Mouse (Mus musculus) forebrain, postnatal 0 days (tissue): Measurements from ENCODE around the gene Efnb2. TPM values are rescaled to one million over a fixed set of nuclear protein-coding genes. Genes with fewer than 3 reads are reported as not detected.

Experiments used
- ATAC-seq: fragments of 200-750 bp; cut with Nextera tagmentation; 2 replicates; pipeline ENCODE4 v1.8.0; 2017; ENCODE audit warnings: mild to moderate bottlenecking, moderate library complexity
- DNase-seq: peaks from one replicate; pipeline ENCODE4 v3.0.0-alpha.2; 2015
- H3K27ac ChIP-seq: fragments of 300-500 bp; sonication (generic); 2 replicates; pipeline ENCODE4 v1.5.1; 2014; ENCODE audit warnings: low read depth, mild to moderate bottlenecking, antibody characterized with exemption, low read length, moderate library complexity, mixed read lengths
- H3K27me3 ChIP-seq: fragments of 300-500 bp; sonication (generic); 2 replicates; pipeline ENCODE4 v1.6.1; 2014; ENCODE audit warnings: mild to moderate bottlenecking, low read length, mixed read lengths; ENCODE audit not compliant: insufficient read depth
- H3K36me3 ChIP-seq: fragments of 300-500 bp; sonication (generic); 2 replicates; pipeline ENCODE4 v1.6.1; 2014; ENCODE audit warnings: mild to moderate bottlenecking, moderate library complexity; ENCODE audit not compliant: insufficient read depth
- H3K4me1 ChIP-seq: fragments of 300-500 bp; sonication (generic); 2 replicates; pipeline ENCODE4 v1.6.1; 2014; ENCODE audit warnings: antibody characterized with exemption; ENCODE audit not compliant: insufficient read depth
- H3K4me2 ChIP-seq: fragments of 300-500 bp; sonication (generic); 2 replicates; pipeline ENCODE4 v1.6.1; 2014; ENCODE audit warnings: low read depth, mild to moderate bottlenecking, moderate library complexity
- H3K4me3 ChIP-seq: fragments of 300-500 bp; sonication (generic); 2 replicates; pipeline ENCODE4 v1.5.1; 2014; ENCODE audit warnings: low read depth, low read length, mixed read lengths
- H3K9ac ChIP-seq: fragments of 300-500 bp; sonication (generic); 2 replicates; pipeline ENCODE4 v1.6.1; 2014; ENCODE audit warnings: mild to moderate bottlenecking
- H3K9me3 ChIP-seq: fragments of 300-500 bp; sonication (generic); 2 replicates; pipeline ENCODE4 v1.6.1; 2016; ENCODE audit warnings: low read length
- CTCF ChIP-seq: sonication (generic); IDR thresholded peaks from 2 replicates; pipeline ENCODE4 v1.5.1; 2016; ENCODE audit warnings: antibody characterized with exemption, control low read depth, low read depth
- WGBS: fragments of 180-500 bp; shearing (Covaris S2); extraction: QIAGEN DNeasy Blood & Tissue Kit; methylation state at CpG from one replicate; pipeline ENCODE4 v1.1.7; 2014; 5-methylcytosine and 5-hydroxymethylcytosine counted together
- polyA plus RNA-seq: library from polyadenylated mRNA; unstranded; fragments of >200 nt; fragmentation: Nextera tagmentation; extraction: Ambion mirVana; gene quantifications from 2 replicates; pipeline ENCODE4 v1.2.1, GENCODE M21; 2015
- total RNA-seq: library from RNA; depleted of rRNA; stranded (reverse); fragments of >200 nt; gene quantifications from 2 replicates; pipeline ENCODE4 v1.2.3, GENCODE M21; 2014

Efnb2 gene
- total and polyA plus RNA-seq, 2 experiments from 2014 or later, result 29.6 to 53.5 TPM

GRCm38 (mm10) chr8:8655346-8656340, 5.4 kb downstream of the Efnb2 start:
- ATAC-seq, result no peak
- Histone ChIP-seq H3K4me1 (peaks cover 40% of the 10 kb centered on the region), H3K9ac (peak overlapping the region; percentile 87), H3K4me3 (peak overlapping the region; percentile 93), H3K4me2 (peak overlapping the region; percentile 82), H3K36me3 (no peaks in the 10 kb centered on the region), H3K27me3 (no peaks in the 10 kb centered on the region), H3K27ac (peak overlapping the region; percentile 84), H3K9me3 (no peaks in the 10 kb centered on the region)
- DNase-seq, result peak; percentile 63
- no peak for TF ChIP-seq CTCF
- WGBS, result 9% methylated on average over 24 of the region's 24 CpGs

- TF ChIP-seq CTCF, result no peak
- Histone ChIP-seq H3K9me3 (no peaks in the 10 kb centered on the region), H3K4me3 (peak overlapping the region; percentile 93), H3K27ac (peak overlapping the region; percentile 72), H3K9ac (peak overlapping the region; percentile 87), H3K4me2 (peak overlapping the region; percentile 82), H3K36me3 (0 out of 2 replicates have a peak, but pooled peaks cover 2% of the 10 kb centered on the region), H3K27me3 (no peaks in the 10 kb centered on the region), H3K4me1 (peaks cover 54% of the 10 kb centered on the region)
- DNase-seq, result peak; percentile 47
- WGBS, result 10% methylated on average over 12 of the region's 12 CpGs
- ATAC-seq, result no peak
Observed at GRCm38 (mm10) chr8:8653906-8654489, 7.0 kb downstream of the Efnb2 start.

GRCm38 (mm10) chr8:8653343-8653742, 7.7 kb downstream of the Efnb2 start:
- Histone ChIP-seq H3K4me3 (peak overlapping the region; percentile 93), H3K36me3 (0 out of 2 replicates have a peak, but pooled peaks cover 2% of the 10 kb centered on the region), H3K27me3 (no peaks in the 10 kb centered on the region), H3K9me3 (no peaks in the 10 kb centered on the region), H3K27ac (peak overlapping the region; percentile 72), H3K4me2 (peak overlapping the region; percentile 82), H3K9ac (peak overlapping the region; percentile 87), H3K4me1 (peaks cover 59% of the 10 kb centered on the region)
- TF ChIP-seq CTCF, result 0 out of 2 replicates have a peak, but pooled peaks have one; percentile 18
- ATAC-seq (no peak), DNase-seq (no peak)
- WGBS, result 19% methylated on average over 5 of the region's 5 CpGs

GRCm38 (mm10) chr8:8652388-8652787, 8.7 kb downstream of the Efnb2 start:
- DNase-seq (no peak), ATAC-seq (no peak)
- Histone ChIP-seq H3K9ac (no peak overlapping the region), H3K36me3 (0 out of 2 replicates have a peak, but pooled peaks cover 2% of the 10 kb centered on the region), H3K27ac (no peak overlapping the region), H3K4me2 (peak overlapping the region; percentile 82), H3K4me3 (no peak overlapping the region), H3K27me3 (no peaks in the 10 kb centered on the region), H3K9me3 (no peaks in the 10 kb centered on the region), H3K4me1 (peaks cover 61% of the 10 kb centered on the region)
- TF ChIP-seq CTCF, result no peak
- 85% methylated on average over 4 of the region's 4 CpGs for WGBS

- no peak for TF ChIP-seq CTCF
- H3K27ac ChIP-seq, result peak overlapping the region; percentile 83
- peak overlapping the region; percentile 11 for H3K4me3 ChIP-seq
- H3K9ac ChIP-seq, result peak overlapping the region; percentile 33
- ATAC-seq, result peak; percentile 72
- DNase-seq, result peak; percentile 91
- H3K27me3 ChIP-seq, result no peaks in the 10 kb centered on the region
- peaks cover 71% of the 10 kb centered on the region for H3K4me1 ChIP-seq
- H3K36me3 ChIP-seq, result 0 out of 2 replicates have a peak, but pooled peaks cover 2% of the 10 kb centered on the region
- WGBS, result 21% methylated on average over 8 of the region's 8 CpGs
- no peaks in the 10 kb centered on the region for H3K9me3 ChIP-seq
- peak overlapping the region; percentile 82 for H3K4me2 ChIP-seq
Observed at GRCm38 (mm10) chr8:8649944-8650343, 11.1 kb downstream of the Efnb2 start.

- DNase-seq, result no peak
- no peaks in the 10 kb centered on the region for H3K9me3 ChIP-seq
- peak overlapping the region; percentile 82 for H3K4me2 ChIP-seq
- H3K4me3 ChIP-seq, result peak overlapping the region; percentile 11; the same call in 1 of the 2 replicates
- WGBS, result 58% methylated on average over 3 of the region's 3 CpGs
- 0 out of 2 replicates have a peak, but pooled peaks cover 2% of the 10 kb centered on the region for H3K36me3 ChIP-seq
- peak; percentile 62 for ATAC-seq
- H3K4me1 ChIP-seq, result peaks cover 69% of the 10 kb centered on the region
- peak overlapping the region; percentile 83 for H3K27ac ChIP-seq
- peak overlapping the region; percentile 33 for H3K9ac ChIP-seq
- no peaks in the 10 kb centered on the region for H3K27me3 ChIP-seq
- no peak for TF ChIP-seq CTCF
Observed at GRCm38 (mm10) chr8:8649536-8649935, 11.5 kb downstream of the Efnb2 start.
